Mouse (Mus musculus) left cerebral cortex, postnatal 10 days (tissue): ENCODE results near the gene Top3b. TPM values are rescaled to one million over a fixed set of nuclear protein-coding genes. Genes with fewer than 3 reads are reported as not detected.
"Not testable (repeated sequence)": the region's sequence is repeated elsewhere in the genome, so short reads cannot be mapped to it uniquely, and the experiment has no call there.

Experiments
- DNase-seq, 2 experiments: peaks; one replicate each; pipeline ENCODE4 v3.0.0; 2021 to 2022; ENCODE audit warnings: low spot score in 2 of 2, mixed read lengths in 1 of 2; ENCODE audit errors: extremely low spot score in 1 of 2
- intact Hi-C: fragments of 180-260 bp; cut with DNase I; formaldehyde crosslinking; loops from one replicate; pipeline ENCODE4 v1.15.1; 2025
- total RNA-seq, 2 experiments: library from RNA; stranded (reverse); gene quantifications; 2 replicates each; pipeline ENCODE4 v1.2.3; 2021

Gene Top3b
- total RNA-seq, 2 experiments from 2014 or later: 60.8 to 63.8 TPM

DNA sequence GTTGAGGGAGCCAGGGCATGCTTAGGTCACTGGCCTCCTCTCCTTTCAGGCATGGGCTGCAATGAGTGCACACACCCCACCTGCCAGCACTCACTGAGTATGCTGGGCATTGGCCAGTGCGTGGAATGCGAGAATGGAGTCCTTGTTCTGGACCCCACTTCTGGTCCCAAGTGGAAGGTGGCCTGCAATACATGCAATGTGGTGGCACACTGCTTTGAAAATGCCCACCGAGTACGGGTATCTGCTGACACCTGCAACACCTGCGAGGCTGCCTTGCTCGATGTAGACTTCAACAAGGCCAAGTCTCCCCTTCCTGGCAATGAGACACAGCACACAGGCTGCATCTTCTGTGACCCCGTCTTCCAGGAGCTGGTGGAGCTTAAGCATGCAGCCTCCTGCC is 21.8 kb downstream of the Top3b start:
- intact Hi-C loops: no loop called here
- no peak for DNase-seq

DNA sequence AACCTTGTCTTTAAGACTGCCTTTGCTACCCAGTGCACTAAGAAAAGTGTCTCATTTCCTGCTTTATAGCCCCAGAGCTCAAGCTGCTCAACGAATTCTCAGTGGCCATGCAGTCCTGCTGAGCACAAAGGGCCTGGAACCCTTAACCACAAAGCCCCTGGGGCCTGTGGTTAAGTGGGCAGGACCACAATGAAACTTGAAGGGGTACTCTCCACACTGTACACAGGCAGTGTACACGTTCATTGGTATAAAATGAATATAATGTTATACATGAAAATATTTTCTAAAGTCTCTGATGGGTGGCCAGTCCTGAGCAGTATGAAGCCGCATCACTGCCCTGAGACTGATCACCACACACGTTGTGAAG is 25.5 kb downstream of the Top3b start:
- intact Hi-C loops: no loop called here
- no peak for DNase-seq

DNA sequence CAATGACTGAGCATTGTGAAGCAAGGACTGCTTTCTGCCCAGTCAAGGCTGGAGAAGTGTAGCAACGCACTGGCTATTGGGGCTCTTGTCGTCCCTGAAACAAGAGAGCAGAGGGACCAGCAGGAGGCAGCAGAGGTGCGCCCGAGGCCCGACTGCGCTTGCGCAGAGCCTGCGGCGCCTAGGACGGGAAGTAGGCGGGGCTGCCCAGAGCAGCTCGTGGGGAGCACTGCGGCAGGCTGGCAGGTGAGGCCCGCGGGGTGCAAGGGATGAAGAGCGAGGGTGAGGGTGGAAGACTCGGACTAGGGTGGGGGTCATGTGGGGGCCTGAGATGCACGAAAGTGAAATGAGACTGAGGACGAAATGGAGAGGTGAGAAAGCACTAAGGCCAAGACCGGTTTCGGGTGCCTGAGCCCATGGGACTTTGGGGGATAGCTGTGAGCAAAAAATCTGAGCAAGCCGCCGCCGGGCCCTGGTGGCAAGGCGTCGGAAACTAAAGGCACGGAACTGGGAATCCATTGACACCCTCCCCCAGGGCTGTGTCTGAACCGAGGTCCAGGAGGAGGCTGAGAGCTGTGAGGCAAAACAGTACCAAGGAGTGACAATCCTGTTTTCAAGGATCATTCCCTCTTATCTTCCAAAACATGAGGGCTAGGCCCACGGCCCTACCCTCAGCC is 26.0 kb downstream of the Top3b start, which contains the start of gene Ppm1f:
Gene Ppm1f (plus strand): TSS at position 88 of the 674 bp plus-strand sequence.
- DNase-seq: peak; percentile 91 to 94
- intact Hi-C loops: no loop called here

DNA sequence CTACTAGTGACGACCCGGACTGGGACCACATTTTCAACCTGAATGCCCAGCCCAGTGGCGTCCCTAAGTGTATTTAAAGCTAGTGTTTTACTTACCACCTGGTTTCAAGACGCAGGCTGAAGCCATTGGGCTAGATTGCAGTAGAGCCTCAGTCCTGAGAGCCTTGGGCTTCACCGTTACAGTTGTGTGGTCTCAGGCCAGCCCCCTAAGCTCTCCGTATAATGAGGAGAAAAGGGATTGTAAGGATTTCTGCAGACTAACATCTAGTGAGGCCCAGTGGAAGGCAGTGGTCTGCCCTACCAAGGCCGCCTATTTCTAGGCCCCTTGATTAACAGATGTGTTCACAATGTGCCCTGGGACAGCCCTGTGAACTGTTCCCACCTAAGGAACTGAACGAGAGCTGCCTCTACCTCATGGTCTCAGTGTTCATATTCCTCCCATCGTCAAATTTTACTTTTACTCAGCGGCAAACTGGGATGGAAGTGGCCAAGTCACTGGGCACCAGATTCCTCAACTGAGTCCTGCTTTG is 26.6 kb downstream of the Top3b start:
- no peak for DNase-seq
- intact Hi-C loops: no loop called here

DNA sequence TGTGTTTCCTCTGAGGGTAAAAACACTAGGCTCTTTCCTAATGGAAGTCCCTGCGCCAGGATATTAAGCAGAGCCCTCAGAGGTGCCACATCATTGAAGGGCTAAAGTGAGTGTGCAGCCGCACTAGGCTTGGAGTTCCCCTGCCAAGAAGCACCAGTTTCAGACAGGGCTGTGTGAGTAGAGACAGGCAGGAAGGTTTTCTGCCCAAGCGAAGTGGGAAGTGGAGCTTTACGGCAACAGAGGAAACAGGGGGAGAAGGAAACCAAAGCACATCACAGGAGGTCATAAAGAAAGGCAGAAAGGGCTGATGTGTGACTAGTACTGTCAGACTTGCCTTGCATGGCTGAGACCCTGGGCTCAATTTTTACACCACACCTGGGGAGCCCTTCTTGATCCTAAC is 31.8 kb downstream of the Top3b start:
- intact Hi-C loops: no loop called here
- DNase-seq: no peak

DNA sequence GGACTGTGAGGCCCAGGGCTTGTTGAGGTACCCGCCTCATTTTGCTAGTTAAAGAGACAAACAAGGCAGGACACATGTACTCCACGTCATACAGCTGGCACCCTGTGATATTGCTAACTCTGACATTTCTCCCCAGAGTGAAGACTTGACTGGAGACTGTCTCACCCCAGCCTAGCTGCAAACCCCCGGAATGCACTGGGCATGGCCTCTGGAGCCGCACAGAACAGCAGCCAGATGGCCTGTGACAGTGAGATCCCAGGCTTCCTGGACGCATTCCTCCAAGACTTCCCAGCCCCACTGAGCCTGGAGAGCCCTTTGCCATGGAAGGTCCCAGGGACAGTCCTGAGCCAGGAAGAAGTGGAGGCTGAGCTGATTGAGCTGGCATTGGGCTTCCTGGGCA is 32.7 kb downstream of the Top3b start:
- no peak for DNase-seq
- intact Hi-C loops: no loop called here

DNA sequence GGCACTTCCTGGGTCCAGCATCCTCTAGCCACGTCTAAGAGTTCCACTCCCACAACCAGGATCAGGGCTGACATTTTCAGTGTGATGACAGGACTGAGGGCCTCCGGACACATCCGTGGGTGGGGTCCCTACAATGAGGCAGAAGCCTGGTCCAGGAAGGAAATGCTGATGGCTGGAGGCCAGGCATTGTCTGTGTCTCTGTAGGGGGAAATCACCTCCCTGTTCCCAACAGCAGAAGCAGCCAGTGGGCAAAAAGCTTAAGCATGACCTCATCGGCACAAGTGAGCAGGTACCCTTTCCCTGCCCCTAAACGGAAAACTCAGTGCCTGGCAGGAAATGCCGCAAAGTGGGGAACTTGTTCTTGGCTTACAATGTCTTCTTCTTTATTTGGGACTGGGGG is 37.3 kb downstream of the Top3b start:
- intact Hi-C loops: no loop called here

DNA sequence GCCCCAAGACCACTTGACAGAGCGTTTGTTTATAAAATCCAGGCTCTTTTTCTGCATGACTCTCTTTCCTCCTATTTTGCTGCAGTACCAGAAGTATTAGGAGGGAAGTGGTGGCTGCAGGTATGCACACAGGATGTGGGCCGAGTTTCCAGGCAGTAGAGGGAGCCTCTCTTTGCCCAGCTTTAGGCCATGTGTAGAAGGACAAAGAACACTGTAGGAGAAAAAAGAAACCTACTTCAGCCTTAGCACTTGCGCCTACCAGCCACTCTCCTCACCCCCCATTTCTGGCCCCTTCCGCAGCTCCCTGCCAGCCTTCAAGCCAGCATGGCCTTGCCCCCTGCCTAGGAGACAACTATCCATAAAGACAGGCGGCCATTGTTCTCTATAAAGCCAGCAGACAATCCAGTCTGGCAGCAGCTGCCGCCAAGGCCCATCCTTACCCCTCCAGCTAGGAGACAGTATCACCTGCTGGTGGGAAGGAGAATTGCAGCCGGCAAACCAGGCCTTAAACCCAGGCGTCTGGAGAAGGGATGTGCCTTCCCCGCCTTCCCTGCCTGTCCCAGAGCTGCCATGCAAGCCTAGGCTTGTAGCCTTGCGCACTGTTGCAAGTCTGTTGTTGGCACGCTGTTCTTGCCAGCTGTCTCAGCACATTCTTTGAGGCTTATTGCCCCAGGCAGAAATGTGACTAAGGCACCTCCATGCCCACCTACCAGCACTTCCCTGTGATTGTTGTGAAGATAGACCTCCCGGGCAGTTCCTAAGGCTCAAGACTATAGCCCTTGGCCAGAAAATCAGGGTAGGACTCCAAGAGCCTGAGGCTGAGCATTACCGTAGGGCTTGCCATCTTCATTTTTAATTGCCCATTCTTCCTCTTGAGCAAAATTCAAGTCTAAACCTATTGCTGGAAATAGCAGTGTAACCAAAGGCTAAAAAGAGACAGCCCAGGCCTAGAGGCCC is 41.4 kb downstream of the Top3b start:
- intact Hi-C loops: no loop called here
- DNase-seq: peak; percentile 64 to 87

More for the DNA sequence above, 37.3 kb downstream of the Top3b start:
- peak in 1 of 2 experiments; percentile 90 for DNase-seq

DNA sequence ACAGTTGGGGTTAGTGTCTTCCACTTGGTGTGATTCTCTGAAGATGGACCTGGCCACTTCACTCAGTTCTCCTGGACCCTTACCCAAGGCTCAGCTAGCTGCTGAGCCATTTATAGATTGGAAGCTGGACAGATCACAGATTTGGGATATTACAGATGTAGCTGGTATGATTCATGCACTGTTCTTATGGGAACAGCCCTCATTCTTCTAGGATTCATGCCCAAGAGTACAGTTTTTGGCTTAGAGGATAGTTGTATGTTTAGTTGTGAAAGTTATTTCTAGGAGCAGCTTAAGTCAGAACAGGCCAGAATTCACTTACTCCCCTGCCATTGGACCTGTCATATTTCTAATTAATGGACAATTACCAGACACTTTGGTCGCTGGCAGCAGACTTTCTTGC is 42.9 kb downstream of the Top3b start:
- intact Hi-C loops: no loop called here
- DNase-seq: no peak

DNA sequence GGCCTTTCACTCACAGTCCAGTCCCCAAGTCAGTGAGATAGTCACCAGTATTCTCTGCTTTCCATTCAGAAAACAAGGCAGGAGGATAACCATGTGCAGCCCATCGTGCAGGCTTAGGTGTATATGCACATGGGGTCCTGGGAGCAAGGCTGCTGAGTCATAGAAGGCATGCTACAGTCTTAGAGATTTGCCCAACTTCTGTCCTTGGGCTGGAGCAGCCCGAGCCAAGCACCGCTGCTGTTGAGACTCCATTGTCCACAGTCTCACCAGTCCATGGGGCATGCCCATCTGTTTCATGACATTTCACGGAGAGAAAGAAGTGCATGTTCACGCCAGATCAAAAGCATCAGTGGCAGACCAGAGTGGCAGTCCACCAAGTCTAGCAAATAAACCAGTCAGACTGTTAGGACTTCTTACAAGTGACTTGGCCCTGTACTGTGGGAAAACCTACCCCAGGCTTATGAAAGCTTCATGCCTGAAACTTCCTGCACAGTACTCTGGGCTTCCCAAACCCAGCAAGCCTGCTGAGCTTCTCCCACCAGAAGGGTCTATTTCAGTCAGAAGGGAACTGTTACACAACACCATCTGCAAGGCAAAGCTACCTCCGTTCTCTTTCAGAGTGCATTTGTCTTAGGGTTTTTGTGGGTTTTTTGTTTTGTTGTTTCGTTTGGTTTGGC is 48.0 kb downstream of the Top3b start:
- no peak for DNase-seq

DNA sequence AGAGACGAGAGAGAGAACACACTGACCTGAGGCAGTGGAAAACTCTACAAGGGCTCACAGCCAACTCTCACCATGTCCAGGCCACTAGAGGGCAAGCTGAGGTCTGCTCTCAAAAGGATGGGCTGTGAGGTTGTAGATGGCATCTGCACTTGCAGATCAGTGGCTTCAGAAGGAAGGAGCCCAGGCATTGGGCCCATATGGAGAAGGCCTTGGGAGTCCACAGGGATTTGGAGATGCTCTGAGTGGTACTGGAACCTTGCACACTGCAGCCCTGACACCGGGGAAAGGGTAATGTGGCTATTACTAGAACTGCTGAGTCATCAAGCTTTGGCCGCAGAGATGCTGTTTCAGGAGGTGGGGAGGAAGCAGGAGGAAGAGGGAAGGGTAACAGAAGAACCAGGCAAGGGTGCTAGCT is 50.5 kb downstream of the Top3b start:
- peak in 1 of 2 experiments; percentile 46 for DNase-seq
- intact Hi-C loops: no loop called here

More for the DNA sequence above, 48.0 kb downstream of the Top3b start:
- intact Hi-C loops: no loop called here

DNA sequence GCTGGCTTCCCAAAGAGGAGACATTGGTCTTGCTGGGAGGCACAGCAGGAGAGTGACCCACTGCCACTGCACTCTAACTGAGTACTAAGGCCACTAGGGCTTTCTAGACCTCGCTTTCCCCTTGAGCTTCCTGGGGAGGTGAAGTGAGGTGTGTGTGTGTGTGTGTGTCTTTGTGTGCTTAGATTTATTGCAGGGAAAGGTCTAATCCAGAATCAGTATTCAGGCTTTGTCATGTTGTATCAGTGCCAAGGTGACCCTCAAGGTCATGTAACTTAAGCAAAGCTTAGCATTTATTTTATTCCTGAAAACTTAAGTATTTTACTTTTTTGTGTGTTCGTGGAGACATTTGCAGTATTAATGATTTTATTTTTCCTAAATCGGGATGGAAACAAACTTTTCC is 53.9 kb downstream of the Top3b start:
- intact Hi-C loops: no loop called here
- no peak for DNase-seq

DNA sequence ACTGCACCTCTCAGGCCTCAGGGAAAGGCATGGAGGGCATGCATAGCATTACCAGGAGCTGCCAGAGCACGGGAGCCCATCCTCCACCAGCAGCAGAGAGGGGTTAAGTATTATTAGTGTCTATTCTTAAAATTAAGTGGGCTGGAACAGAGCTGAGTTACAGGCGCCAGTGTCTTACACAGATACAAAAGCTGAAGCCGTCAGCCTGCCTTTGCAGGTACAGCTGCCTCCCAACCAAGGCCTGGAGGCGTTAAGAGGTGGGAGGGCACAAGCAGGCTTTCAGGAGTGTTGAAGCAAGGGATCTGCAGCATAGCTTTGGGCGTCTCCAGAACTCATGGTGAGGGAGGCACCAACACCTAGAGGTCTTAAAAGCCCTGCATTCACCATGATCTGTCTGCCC is 56.0 kb downstream of the Top3b start:
- intact Hi-C loops: no loop called here
- no peak for DNase-seq

DNA sequence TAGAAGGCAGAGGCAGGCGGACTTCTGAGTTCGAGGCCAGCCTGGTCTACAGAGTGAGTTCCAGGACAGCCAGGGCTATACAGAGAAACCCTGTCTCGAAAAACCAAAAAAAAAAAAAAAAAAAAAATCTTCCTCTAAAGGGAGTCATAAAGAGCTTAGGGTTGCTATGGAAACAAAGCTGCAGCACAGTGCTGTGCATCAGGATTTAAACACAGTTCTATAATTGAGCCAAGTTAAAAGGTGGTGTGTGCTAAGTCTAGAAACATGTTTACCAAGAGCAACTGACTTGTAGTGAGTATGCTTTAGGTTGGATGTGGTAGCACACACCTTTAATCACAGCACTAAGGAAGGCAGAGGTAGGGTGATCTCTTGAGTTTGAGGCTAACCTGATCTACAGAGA is 58.4 kb downstream of the Top3b start:
- DNase-seq, intact Hi-C loops: not testable (repeated sequence)

DNA sequence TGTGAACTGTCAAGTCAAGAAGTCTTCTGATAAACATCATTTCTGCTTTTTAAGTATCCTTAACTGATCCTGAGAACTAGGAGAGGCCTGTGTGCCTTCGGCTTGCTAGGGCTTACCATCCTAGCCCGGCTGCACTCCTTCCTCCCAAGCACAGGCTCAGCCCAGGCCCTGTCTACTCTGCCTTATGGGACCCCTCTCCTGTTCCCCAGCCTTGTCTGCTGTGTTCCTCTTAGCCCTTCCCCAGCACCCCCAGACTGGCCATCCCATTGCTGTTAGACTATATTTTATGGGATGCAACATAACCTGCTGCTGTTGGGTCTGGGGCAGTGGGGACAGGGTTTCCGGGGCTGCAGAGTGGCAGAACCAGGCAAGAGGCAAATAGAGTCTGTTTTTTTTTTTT is 59.8 kb downstream of the Top3b start:
- DNase-seq: peak in 1 of 2 experiments; percentile 22
- intact Hi-C loops: no loop called here

DNA sequence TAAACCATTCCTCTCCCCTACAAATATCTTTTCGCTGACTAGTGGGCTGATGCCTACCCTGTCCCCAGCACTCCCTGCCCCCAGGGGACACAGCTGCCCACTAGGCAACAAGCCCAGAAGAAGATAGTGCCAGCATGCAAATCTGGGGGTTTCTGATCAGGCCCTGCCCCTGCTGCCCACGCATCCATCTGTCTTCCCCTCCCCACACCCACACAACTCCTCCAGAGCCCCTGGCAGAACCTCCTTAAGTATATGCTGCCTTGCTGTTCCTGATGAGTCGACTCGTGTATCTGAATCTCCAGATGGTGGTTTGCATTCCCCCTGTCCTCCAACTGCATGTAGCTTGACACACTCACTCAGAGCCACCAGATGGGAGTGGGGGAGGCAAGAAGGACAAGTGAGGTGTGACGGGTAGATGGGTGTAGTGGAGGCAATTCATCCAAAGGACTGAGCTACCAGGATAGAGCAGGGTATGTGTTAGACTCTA is 60.3 kb downstream of the Top3b start:
- peak; percentile 79 to 82 for DNase-seq
- intact Hi-C loops: no loop called here

DNA sequence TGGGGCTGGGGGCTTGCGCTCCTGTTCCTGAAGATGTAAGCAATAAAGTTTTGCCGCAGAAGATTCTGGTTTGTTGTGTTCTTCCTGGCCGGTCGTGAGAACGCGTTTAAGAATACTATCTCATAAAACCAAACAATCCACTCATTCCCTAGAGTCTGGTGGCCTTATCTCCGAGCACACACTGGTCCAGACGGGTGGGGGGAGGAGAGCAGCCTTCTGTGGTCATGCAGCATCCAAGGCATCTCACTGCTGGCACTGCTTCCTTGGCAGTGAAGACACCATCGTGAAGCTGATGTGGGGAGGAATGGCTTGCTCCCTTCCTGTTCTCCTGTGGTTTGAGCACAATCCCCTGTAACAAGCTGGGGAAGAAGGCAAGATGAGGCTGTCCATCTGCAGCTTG is 69.0 kb downstream of the Top3b start:
- intact Hi-C loops: no loop called here

DNA sequence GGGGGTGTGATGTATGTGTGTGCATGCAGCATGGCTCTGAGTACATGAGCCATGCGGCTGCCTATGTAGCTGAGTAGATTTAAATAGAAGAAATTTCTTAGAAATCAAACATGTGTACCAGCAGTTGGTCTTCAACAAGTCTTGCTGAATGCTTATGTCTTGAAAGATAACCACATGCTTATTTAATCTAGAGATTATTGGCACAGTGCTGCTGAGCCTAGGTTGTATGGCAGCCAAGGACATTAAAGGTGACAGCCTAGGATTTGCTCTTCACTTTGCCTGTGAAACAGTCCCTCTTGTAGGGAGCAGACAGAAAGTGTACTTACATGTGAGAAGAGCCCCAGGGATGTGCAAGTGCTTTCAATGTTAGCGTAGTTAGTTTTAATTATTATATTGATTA is 70.5 kb downstream of the Top3b start:
- intact Hi-C loops: no loop called here
- no peak for DNase-seq

More for the DNA sequence above, 69.0 kb downstream of the Top3b start:
- no peak for DNase-seq
